Mouse (Mus musculus) left cerebral cortex, adult 18-20 months (tissue): ENCODE results near the gene Csnk2b. TPM values are rescaled to one million over a fixed set of nuclear protein-coding genes. Genes with fewer than 3 reads are reported as not detected.

Source experiments
- DNase-seq, 2 experiments: peaks; one replicate each; pipeline ENCODE4 v3.0.0; 2021 to 2022; ENCODE audit warnings: low spot score in 2 of 2, mixed read lengths in 1 of 2
- total RNA-seq, 2 experiments: library from RNA; stranded (reverse); gene quantifications; 2 replicates each; pipeline ENCODE4 v1.2.3; 2021

Csnk2b gene
- total RNA-seq, 2 experiments from 2014 or later = 192 to 198 TPM

GRCm38 (mm10) chr17:35092403-35093198 lies 29.3 kb downstream of the Csnk2b start:
- no peak for DNase-seq

GRCm38 (mm10) chr17:35090166-35090932 lies 31.5 kb downstream of the Csnk2b start:
- DNase-seq = no peak

GRCm38 (mm10) chr17:35088825-35089644 lies 32.8 kb downstream of the Csnk2b start, which contains the start of gene Abhd16a:
TSS of gene Abhd16a (plus strand) at chr17:35089263.
- DNase-seq = peak; percentile 92 to 96

- DNase-seq = no peak
Measured at GRCm38 (mm10) chr17:35088151-35088550, 33.7 kb downstream of the Csnk2b start.

- DNase-seq = no peak
Measured at GRCm38 (mm10) chr17:35085208-35085865, 36.5 kb downstream of the Csnk2b start, which contains the start of gene Ly6g6f. TSS of gene Ly6g6f (minus strand) at chr17:35085610.

- no peak for DNase-seq
Measured at GRCm38 (mm10) chr17:35083929-35084497, 37.8 kb downstream of the Csnk2b start.

GRCm38 (mm10) chr17:35082841-35083576 lies 38.8 kb downstream of the Csnk2b start:
- DNase-seq = no peak

- no peak for DNase-seq
Measured at GRCm38 (mm10) chr17:35080710-35081109, 41.1 kb downstream of the Csnk2b start.

GRCm38 (mm10) chr17:35080248-35080647 lies 41.6 kb downstream of the Csnk2b start:
- no peak for DNase-seq

- no peak for DNase-seq
Measured at GRCm38 (mm10) chr17:35079778-35080177, 42.1 kb downstream of the Csnk2b start.

- DNase-seq = no peak
Measured at GRCm38 (mm10) chr17:35077786-35078233, 44.0 kb downstream of the Csnk2b start, which contains the start of gene Ly6g6d. TSS of gene Ly6g6d (minus strand) at chr17:35078065.

- no peak for DNase-seq
Measured at GRCm38 (mm10) chr17:35077285-35077684, 44.6 kb downstream of the Csnk2b start.

GRCm38 (mm10) chr17:35076507-35077176 lies 45.2 kb downstream of the Csnk2b start, which contains the start of gene Ly6g6e:
TSS of gene Ly6g6e (plus strand) at chr17:35076902.
- no peak for DNase-seq

GRCm38 (mm10) chr17:35074097-35074496 lies 47.8 kb downstream of the Csnk2b start:
- DNase-seq = no peak

GRCm38 (mm10) chr17:35071454-35071853 lies 50.4 kb downstream of the Csnk2b start:
- DNase-seq = no peak

- DNase-seq = no peak
Measured at GRCm38 (mm10) chr17:35070556-35071229, 51.2 kb downstream of the Csnk2b start.

- DNase-seq = peak in 1 of 2 experiments; percentile 41
Measured at GRCm38 (mm10) chr17:35068213-35068914, 53.5 kb downstream of the Csnk2b start.
